Mouse (Mus musculus) right cerebral cortex, postnatal 36 days (tissue): ENCODE data around the gene Mthfd1l.

Experiments used
- DNase-seq, 2 experiments: peaks; one replicate each; pipeline ENCODE4 v3.0.0; 2022; ENCODE audit warnings: low spot score in 2 of 2, mixed read lengths in 1 of 2

Gene Mthfd1l

GRCm38 (mm10) chr10:3972981-3973588, at the start of gene Mthfd1l:
TSS of gene Mthfd1l (plus strand) at chr10:3973118.
- DNase-seq: peak; percentile 74 to 81

DNA sequence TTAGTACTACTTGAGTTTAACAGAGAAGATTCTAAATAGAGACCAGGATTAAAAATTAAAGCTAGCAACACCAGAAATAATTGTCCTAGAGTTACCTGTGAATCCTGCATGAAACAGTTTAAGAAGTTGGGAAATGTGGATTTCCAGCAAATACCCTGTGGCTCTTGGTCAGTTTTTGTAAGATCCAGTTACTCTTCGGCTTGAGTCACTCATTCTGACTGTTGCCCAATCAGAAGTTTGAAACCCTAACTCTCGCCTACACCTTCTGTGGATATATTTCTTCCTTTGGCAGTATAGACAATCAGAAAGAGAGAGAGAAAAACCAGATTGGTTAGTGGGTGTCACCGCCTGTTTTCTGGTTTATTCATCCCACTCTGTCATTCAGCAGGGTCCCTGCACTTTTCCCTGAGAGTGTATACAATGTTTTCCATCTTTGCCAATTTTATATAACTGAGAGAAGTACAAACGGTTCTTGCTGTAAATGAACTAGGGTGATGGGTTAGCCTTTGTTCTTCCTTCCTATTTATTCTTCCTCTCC, 44.8 kb upstream of the Mthfd1l start:
- no peak for DNase-seq

DNA sequence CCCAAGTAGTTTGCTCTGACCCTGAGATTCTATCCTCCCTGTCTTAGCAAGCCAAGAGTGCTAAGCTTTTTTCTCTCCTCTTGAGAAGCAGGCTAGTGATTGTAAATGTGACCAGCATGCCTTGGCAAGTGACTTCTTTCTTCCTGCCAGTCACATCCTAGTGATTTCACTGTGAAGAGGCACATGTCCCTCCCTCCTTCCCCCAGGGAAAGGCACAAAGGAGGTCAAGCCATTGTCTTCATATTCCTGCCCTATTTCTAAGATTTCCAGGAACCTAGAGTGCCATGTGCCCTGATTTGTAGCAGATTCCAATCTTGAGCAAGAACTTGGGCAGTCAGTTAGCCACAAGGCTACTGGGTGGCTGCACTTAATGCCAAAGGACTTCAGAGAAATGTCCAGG, 41.1 kb upstream of the Mthfd1l start:
- DNase-seq: no peak

GRCm38 (mm10) chr10:3933311-3933940, 39.5 kb upstream of the Mthfd1l start:
- no peak for DNase-seq

DNA sequence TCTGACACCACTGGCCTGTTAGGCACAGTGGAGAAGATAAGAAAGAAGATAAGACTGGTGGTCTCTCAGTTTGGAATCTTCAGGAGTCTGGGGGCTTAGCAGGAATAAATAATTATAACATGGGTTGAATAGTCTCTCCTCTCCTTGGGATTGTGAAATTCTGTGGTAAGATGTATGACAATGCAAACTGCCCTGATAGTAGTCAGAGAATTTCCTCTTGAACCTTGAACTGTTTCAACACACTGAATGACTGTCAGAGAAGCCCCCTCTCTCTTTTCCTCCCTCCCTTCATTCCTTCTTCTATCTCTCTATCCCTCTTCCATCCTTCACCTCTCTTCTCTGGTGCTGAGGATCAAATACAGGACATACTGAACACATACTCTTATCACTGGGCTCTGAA, 36.1 kb upstream of the Mthfd1l start:
- DNase-seq: no peak

GRCm38 (mm10) chr10:3939895-3940595, 32.9 kb upstream of the Mthfd1l start:
- no peak for DNase-seq

- no peak for DNase-seq
Measured at GRCm38 (mm10) chr10:3940596-3940975, 32.3 kb upstream of the Mthfd1l start.

DNA sequence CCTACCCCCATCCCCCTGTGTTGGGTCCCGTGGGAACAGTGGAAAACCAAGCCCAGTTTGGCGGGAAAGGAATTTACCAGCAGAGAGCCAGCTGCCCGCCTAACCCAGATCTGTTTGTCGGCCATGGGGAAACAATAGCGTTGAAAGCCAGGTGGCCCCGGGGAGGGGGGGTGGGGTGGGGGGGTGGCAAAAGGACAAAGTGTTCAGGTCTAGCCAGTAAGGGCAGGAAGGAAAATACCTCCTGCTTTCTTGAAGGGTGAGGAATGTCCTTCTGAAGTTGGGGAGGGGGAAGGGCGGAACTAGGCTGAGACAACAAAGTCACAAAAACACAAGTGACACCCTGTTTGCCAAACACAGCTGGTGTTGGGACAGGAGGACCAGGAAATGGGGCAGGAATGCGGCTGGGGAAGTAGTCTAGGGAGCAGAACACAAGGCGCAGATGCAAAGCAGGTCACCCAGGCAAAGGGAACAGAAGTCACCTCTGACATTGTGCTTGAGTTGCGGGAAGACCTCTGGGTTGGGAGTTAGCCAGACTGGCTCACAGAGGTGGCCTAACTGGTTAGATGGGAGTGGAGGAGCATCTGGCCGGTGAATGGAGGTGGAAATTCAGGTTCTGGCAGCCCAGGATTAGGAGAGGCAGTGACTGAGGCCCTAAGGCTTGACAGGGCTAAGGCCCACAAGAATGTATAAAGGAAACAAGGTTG, 31.7 kb upstream of the Mthfd1l start:
- DNase-seq: no peak

DNA sequence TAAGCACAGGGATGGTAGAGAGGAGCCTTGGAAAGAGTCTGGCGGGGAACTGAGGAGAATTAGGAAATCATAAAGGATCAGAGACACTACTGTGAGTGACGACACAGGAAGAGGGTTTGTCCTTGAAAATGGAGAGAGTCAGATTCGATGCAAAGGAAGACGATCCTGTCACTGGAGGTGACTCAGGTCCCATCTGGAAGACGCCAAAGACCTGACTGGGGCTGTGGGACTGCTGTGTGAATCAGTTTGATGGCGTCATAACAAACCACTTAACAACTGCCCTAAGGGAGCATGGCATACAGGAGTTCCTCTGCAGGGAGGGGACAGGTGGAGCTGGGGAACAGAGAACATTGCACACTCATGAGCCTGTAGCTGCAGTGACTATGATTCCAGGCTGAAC, 30.6 kb upstream of the Mthfd1l start:
- DNase-seq: no peak

DNA sequence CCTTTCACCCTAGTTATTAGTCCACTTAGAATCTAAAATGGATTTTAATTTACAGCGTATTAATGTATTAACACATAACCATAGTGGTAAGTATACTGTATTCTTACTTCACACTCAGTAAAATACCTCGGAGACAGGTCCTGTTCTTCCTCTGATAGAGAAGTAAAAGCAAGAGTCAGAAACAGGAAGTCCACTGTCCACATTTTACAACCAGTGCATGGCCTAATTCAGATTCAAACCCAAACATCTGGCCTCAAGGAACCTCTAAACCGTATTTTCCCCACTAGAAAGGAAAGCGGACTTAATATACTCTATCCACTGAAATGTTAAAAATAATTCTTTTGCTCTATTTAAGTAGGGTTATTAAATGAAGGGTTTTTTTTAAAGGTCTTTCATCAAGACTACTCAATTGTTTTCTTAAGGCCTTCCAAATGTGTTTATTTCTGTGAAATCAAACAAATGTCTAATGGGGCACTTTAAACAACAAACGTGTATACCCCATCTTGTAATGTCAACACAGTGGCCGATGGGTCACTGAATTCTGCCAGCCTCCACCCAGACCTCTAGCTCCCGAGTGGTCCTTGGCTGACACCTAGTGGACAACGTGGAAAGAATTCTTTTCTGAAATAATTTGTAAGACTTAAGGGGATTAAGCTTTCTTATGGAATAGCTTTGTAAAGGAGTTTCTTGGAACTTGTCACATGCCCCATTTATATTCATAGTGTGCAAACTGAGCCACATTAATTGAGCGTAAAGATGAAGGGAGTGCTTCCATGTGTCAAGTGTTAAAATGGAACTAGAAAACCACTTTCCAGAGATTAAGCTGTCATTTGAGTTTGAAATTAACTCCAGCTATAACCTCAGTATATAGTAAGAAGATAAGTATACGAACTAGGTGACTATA, 29.2 kb upstream of the Mthfd1l start:
- DNase-seq: no peak

DNA sequence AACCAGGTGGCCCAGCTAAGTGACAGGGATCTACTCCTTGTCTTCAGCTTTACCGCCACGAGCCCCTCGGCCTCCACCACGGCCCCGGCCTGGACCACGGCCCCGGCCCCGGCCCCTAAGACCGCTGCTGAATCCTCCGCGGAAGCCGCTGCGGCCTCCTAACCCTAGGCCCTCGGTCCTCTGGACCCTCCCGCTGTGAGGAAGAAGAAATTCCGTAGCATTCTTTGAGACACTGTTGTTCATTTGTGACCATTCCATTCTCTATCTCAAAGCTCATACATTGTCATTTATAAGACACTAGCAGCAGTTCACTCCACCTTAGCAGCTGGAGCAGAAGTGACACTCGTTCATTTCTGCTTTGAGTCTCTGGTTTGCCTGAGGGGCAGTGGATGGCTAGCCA, 26.0 kb upstream of the Mthfd1l start:
- DNase-seq: no peak

DNA sequence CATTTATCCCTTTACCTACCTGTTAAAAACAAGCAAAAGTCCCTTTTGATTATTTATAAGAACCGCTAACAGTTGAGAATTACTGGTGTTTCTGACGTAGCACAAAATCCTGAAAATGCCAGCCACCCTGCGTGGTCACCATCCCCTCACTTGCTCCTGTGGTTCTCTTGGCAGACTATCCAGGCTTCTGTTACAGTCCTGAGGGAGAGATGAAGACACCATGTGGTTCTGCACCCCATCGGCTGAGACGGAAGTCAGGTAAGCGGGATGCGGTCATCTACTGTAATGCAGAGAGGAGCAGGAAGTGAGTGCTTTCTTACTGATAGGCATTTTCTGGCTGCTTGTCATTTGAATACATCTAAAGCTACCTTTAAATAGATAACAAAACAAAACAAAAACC, 25.6 kb upstream of the Mthfd1l start:
- no peak for DNase-seq

GRCm38 (mm10) chr10:3949306-3949705, 23.6 kb upstream of the Mthfd1l start:
- no peak for DNase-seq

- DNase-seq: no peak
Measured at GRCm38 (mm10) chr10:3956471-3956870, 16.4 kb upstream of the Mthfd1l start.

DNA sequence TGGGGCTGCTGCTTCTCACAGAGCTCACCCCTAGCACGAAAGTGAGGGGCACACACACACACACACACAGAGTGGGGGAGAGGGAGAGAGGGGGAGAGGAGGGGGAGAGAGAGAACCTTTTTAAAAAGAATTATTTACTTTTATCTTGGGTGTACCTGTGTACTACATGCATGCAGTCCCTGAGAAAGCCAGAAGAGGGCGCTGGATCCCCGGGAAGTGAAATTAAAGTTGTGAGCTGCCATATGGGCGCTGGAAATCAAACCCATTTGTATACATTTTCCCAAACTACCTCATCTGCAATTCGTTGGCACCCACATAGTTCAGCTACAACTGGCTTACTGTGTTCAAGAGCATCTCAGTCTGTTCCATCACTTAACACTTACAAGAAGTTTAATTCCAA, 14.3 kb upstream of the Mthfd1l start:
- no peak for DNase-seq

DNA sequence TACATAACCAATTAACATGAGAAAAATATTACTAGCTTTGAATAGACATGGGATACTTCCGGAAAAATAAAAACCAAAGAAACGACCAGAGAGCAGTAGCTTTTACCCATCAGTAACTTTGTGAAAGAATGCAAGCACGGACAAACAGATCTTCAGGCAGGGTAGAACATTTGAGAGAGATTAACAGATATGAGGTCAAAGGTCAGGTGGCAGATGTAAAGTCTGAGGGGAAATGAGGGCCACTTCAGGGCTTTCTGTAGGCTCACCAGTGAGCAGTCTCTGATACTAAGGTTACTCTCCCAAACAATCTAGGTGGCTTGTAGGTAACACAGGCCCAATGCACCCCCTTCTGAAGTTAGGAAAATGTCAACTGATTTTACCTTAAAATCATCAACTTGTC, 3.9 kb upstream of the Mthfd1l start:
- no peak for DNase-seq

- DNase-seq: no peak
Measured at GRCm38 (mm10) chr10:3972237-3972636, 681 bp upstream of the Mthfd1l start.

GRCm38 (mm10) chr10:3973589-3974070, 712 bp downstream of the Mthfd1l start:
- peak; percentile 77 to 78 for DNase-seq

DNA sequence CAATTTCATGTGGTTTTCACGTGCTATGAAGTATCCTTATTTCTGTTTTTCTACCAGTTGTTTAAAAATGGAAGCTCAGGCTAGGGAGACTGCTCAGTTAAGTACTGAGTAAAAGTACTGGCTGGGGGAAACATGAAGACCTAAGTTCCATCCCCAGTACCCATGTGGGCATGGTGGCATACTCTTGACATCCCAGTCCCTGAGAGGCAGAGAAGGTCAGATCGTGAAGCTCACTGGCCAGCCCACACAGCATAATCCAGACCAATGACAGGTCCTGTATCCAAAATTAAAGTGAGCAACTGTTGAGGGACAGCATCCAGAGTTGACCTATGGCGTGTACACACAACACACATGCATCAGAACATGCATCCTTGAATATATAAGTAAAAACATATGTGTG, 1.5 kb downstream of the Mthfd1l start:
- no peak for DNase-seq

- no peak for DNase-seq
Measured at GRCm38 (mm10) chr10:3975898-3976622, 3.1 kb downstream of the Mthfd1l start.
